Mouse (Mus musculus) intestine, postnatal 0 days (tissue): ENCODE measurements at regions not wholly inside any gene's neighbourhood (a gene's known extent, or its start where the extent isn't known, plus 50 kb on each side); places are given as distances from the start of the nearest gene placed in this dataset.

Experiments
- ATAC-seq: fragments of 200-750 bp; cut with Nextera tagmentation; 2 replicates; pipeline ENCODE4 v1.8.0; 2017; ENCODE audit warnings: mild to moderate bottlenecking, moderate TSS enrichment, moderate library complexity
- H3K27ac ChIP-seq: fragments of 300-500 bp; sonication (generic); 2 replicates; pipeline ENCODE4 v1.5.1; 2014; ENCODE audit warnings: mild to moderate bottlenecking, low read depth, low read length, moderate library complexity
- H3K27me3 ChIP-seq: fragments of 300-500 bp; sonication (generic); replicated peaks from 2 replicates; pipeline ENCODE4 v1.6.1; 2014; ENCODE audit warnings: low read length, mixed read lengths; ENCODE audit not compliant: control insufficient read depth, insufficient read depth
- H3K36me3 ChIP-seq: fragments of 300-500 bp; sonication (generic); 2 replicates; pipeline ENCODE4 v1.6.1; 2014; ENCODE audit warnings: mild to moderate bottlenecking, moderate library complexity; ENCODE audit not compliant: control insufficient read depth, insufficient read depth
- H3K4me1 ChIP-seq: fragments of 300-500 bp; sonication (generic); replicated peaks from 2 replicates; pipeline ENCODE4 v1.6.1; 2014; ENCODE audit warnings: antibody characterized with exemption, low read length, mixed read lengths; ENCODE audit not compliant: control insufficient read depth, insufficient read depth
- H3K4me2 ChIP-seq: fragments of 300-500 bp; sonication (generic); replicated peaks from 2 replicates; pipeline ENCODE4 v1.6.1; 2014; ENCODE audit warnings: low read depth, mild to moderate bottlenecking, moderate library complexity
- H3K4me3 ChIP-seq: fragments of 300-500 bp; sonication (generic); 2 replicates; pipeline ENCODE4 v1.5.1; 2014; ENCODE audit warnings: low read depth, low read length
- H3K9ac ChIP-seq: fragments of 300-500 bp; sonication (generic); 2 replicates; pipeline ENCODE4 v1.6.1; 2014; ENCODE audit warnings: mild to moderate bottlenecking, low read depth, low read length
- H3K9me3 ChIP-seq: fragments of 300-500 bp; sonication (generic); 2 replicates; pipeline ENCODE4 v1.6.1; 2016; ENCODE audit warnings: mixed run types; ENCODE audit not compliant: control insufficient read depth
- CTCF ChIP-seq: sonication (generic); IDR thresholded peaks from 2 replicates; pipeline ENCODE4 v1.5.1; 2016; ENCODE audit warnings: low read depth, mild to moderate bottlenecking, control low read depth, antibody characterized with exemption, moderate library complexity
- WGBS: fragments of 180-500 bp; shearing (Covaris S2); extraction: QIAGEN DNeasy Blood & Tissue Kit; methylation state at CpG from one replicate; pipeline ENCODE4 v1.1.7; 2014; 5-methylcytosine and 5-hydroxymethylcytosine counted together

GRCm38 (mm10) chr13:84391554-84391953 lies 169.5 kb downstream of the Tmem161b start:
- no peak overlapping the region for H3K27ac ChIP-seq
- H3K9me3 ChIP-seq = no peaks in the 10 kb centered on the region
- H3K36me3 ChIP-seq = no peaks in the 10 kb centered on the region
- no peaks in the 10 kb centered on the region for H3K4me1 ChIP-seq
- H3K9ac ChIP-seq = no peak overlapping the region
- no peaks in the 10 kb centered on the region for H3K27me3 ChIP-seq
- ATAC-seq = no peak
- TF ChIP-seq CTCF = no peak
- H3K4me2 ChIP-seq = no peak overlapping the region
- H3K4me3 ChIP-seq = no peak overlapping the region
- WGBS = 87% methylated on average over 3 of the region's 3 CpGs

DNA sequence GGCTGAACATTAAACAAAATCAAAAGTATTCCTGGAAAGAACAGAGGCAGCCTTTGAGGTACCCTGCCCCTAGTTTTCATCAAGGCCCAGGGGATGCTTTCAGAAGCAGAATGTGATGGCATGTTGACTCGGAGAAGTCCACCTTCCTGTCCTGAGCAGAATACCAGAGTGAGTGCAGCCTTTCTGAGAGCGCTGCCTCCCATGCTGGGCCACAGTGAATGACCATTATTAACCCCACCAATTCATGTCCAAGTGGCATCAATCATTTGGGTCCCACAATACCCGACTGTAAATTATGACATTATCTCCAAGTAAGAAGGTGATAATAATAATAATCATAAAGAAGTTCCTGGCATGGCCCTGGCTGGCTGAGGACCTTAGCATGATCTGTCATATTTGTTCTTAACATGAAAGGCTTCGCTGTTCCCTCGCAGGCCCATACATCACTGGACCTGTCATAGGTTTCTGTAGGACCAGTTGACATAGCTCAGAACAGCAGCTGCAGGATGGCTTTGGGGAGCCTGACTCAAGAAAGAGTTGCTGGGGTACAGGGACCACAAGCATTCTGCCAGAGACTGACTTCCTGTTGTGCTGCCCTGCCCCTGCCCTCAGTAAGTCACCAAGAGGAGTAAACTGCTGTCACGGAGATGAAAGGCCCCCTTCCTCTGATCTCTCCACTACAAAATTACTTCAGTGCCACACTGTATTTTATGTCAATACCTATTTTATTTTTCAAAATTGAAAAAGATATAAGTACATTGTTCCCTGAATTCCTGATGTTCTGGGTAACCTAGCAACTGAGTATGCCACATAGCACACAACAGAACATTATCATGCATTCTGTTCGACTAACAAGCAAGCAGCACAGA lies 176.6 kb downstream of the Tmem161b start:
- 63% methylated on average over 7 of the region's 7 CpGs for WGBS
- no peak overlapping the region for H3K9ac ChIP-seq
- no peak for TF ChIP-seq CTCF
- H3K36me3 ChIP-seq = no peaks in the 10 kb centered on the region
- H3K27ac ChIP-seq = no peak overlapping the region
- ATAC-seq = no peak
- no peak overlapping the region for H3K4me2 ChIP-seq
- H3K27me3 ChIP-seq = no peaks in the 10 kb centered on the region
- no peak overlapping the region for H3K4me3 ChIP-seq
- no peaks in the 10 kb centered on the region for H3K9me3 ChIP-seq
- H3K4me1 ChIP-seq = no peaks in the 10 kb centered on the region

GRCm38 (mm10) chr13:84399345-84400170 lies 177.5 kb downstream of the Tmem161b start:
- Histone ChIP-seq H3K27me3 (no peaks in the 10 kb centered on the region), H3K27ac (no peak overlapping the region), H3K4me1 (no peaks in the 10 kb centered on the region), H3K4me3 (no peak overlapping the region), H3K4me2 (no peak overlapping the region), H3K9me3 (no peaks in the 10 kb centered on the region), H3K36me3 (no peaks in the 10 kb centered on the region), H3K9ac (no peak overlapping the region)
- no peak for TF ChIP-seq CTCF
- WGBS = 40% methylated on average over 3 of the region's 3 CpGs
- no peak for ATAC-seq

- H3K27me3 ChIP-seq = no peaks in the 10 kb centered on the region
- no peaks in the 10 kb centered on the region for H3K4me1 ChIP-seq
- H3K36me3 ChIP-seq = no peaks in the 10 kb centered on the region
- no peak overlapping the region for H3K27ac ChIP-seq
- no peak overlapping the region for H3K9ac ChIP-seq
- no peak for TF ChIP-seq CTCF
- no peaks in the 10 kb centered on the region for H3K9me3 ChIP-seq
- no peak overlapping the region for H3K4me2 ChIP-seq
- H3K4me3 ChIP-seq = no peak overlapping the region
- ATAC-seq = no peak
These were observed 178.9 kb downstream of the Tmem161b start for GRCm38 (mm10) chr13:84401006-84401405.

GRCm38 (mm10) chr13:84404566-84405194 lies 182.6 kb downstream of the Tmem161b start:
- 70% methylated on average over 19 of the region's 19 CpGs for WGBS
- Histone ChIP-seq H3K4me1 (no peaks in the 10 kb centered on the region), H3K9me3 (no peaks in the 10 kb centered on the region), H3K4me3 (no peak overlapping the region), H3K27ac (no peak overlapping the region), H3K36me3 (no peaks in the 10 kb centered on the region), H3K27me3 (no peaks in the 10 kb centered on the region), H3K4me2 (no peak overlapping the region), H3K9ac (no peak overlapping the region)
- no peak for ATAC-seq
- no peak for TF ChIP-seq CTCF

DNA sequence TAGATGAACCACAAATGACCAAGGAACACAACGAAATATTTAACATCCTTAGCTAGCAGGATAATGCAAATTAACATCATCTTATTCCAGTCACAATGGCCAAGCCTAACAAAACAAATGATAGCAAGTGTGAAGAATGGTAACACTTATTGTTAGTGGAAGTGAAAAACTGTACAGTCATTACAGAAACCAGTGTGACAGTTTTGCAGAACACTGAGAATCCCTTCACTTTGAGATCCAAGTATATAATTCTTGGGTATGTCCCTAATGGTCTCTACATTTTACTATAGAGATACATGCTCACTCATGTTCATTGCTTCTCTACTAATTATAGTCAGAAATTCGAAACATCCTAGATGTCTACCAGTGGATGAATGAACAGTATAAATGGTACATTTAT lies 212.3 kb downstream of the Tmem161b start:
- WGBS = 71% methylated on average over 2 of the region's 2 CpGs
- no peak overlapping the region for H3K4me2 ChIP-seq
- H3K36me3 ChIP-seq = no peaks in the 10 kb centered on the region
- TF ChIP-seq CTCF = no peak
- no peaks in the 10 kb centered on the region for H3K27me3 ChIP-seq
- no peaks in the 10 kb centered on the region for H3K4me1 ChIP-seq
- no peak for ATAC-seq
- H3K9ac ChIP-seq = no peak overlapping the region
- no peak overlapping the region for H3K4me3 ChIP-seq
- no peaks in the 10 kb centered on the region for H3K9me3 ChIP-seq
- H3K27ac ChIP-seq = no peak overlapping the region
